Mouse (Mus musculus) erythroblast, adult 5-6 weeks (primary cell): ENCODE data around the gene Cyp39a1. TPM values are rescaled to one million over a fixed set of nuclear protein-coding genes. Genes with fewer than 3 reads are reported as not detected.

ENCODE experiments used
- ATAC-seq: replicated peaks from 2 replicates; pipeline ENCODE4 v1.8.0; 2016; ENCODE audit warnings: moderate number of reproducible peaks, mild to moderate bottlenecking, moderate TSS enrichment, inconsistent platforms; ENCODE audit not compliant: poor library complexity, low FRiP score, severe bottlenecking
- total RNA-seq, 2 experiments: library from RNA; stranded (forward) in 1 of 2; stranded (reverse) in 1 of 2; fragments of 150-400 nt in 1 of 2; fragments of 200-764, 138-1000 nt in 1 of 2; gene quantifications; 2 replicates each; pipeline versions ENCODE4 v1.2.3 to v1.2.4; 2015 to 2017; ENCODE audit warnings: low replicate concordance in 2 of 2

Gene Cyp39a1
- total RNA-seq (2015; ENCODE audit: low replicate concordance) (0.63 TPM in 1 of 2 replicates, not detected in the other), total RNA-seq (2017; ENCODE audit: low replicate concordance) (0.17 and 1.5 TPM in 2 replicates)

- ATAC-seq: no peak; the same call in 1 of the 2 replicates
These were observed at the start of gene Cyp39a1 for GRCm38 (mm10) chr17:43667290-43667843. Gene Cyp39a1 (plus strand): TSS chr17:43667425.

- ATAC-seq: no peak
These were observed 48.1 kb upstream of the Cyp39a1 start for GRCm38 (mm10) chr17:43619156-43619555.

DNA sequence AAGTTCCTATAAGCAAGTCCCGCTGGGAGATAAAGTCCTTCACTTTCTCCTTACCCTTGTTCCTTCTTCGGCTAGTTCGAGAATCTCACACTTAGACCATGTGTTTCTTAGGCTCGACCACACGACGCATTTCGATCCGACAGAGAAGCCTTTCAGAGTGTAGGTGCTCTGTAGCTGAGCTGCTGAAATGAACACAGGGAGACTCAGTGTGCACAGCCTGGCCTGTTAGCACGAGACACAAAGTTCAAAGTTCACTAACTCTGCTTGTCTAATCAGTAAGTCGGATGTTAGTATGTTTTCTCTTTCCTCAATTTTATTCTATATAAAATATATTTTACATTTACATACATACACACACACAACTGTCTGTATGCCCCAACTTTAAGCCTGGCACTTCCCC is 45.1 kb upstream of the Cyp39a1 start:
- ATAC-seq: no peak

DNA sequence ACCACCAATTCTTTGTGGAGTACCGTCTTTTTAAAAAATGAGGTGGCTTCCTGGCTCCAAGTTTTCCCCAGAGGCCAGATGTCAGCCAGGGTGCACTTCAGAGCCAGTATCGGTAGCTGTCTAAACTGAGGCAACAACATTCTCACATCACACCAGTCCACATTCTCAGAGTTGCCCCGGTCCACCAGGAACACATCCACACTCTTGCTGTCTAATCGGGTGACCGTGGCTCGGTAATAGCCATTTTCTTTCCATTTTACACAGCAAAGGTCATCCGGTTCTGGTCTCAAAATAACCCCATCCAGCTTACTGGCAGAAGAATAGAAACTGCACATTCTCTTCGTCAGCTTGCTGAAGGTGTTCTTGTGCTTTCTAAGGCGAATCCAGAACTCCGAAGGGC is 39.0 kb upstream of the Cyp39a1 start:
- no peak for ATAC-seq

GRCm38 (mm10) chr17:43629026-43629495 is 38.2 kb upstream of the Cyp39a1 start:
- no peak for ATAC-seq

DNA sequence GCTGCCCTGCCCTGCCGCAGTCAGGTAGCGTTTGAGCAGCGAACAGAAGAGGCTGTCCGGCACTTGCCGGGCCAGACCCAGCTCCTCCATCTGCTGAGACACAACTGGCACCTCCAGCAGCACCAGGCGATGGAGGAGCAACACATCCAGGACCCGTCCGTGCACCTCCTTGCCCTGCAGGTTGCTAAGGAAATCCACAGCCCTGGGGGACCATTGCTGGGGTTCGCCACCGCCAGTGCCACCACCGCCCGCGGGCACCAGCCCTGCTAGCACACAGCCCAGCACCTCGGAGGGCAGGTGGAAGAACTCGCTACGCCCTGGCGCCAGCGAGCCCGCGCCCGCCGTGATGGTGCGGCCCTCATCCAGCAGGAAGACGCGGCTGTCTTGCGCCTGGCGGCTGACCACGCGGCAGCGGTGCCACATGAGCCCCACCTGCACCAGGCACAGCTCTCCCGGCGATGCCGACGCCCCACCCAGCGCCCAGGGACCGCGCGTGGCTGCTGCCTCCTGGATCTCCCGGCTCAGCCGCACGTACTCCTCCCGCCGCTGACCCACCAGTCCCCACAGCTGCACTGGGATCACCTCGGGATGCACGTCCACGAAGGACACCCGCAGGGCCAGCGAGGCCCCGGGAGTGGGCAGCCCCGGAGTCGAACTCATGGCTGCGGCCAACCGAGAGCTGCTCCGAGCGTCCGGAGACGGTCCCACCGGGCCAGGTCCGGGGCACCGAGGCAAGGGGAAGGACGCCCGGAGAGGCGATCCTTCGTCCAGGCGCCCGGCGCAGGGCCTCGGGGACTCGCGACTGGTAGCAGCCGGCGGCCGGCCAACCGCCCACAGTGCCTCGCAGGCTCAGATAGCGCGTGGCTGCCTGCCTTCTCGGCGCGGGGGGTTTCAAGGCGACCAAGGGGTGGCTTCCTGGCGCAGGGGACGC is 37.5 kb upstream of the Cyp39a1 start, which contains the start of gene Tdrd6:
Gene Tdrd6 (minus strand): TSS at position 804 of the 931 bp plus-strand sequence.
- ATAC-seq: no peak

DNA sequence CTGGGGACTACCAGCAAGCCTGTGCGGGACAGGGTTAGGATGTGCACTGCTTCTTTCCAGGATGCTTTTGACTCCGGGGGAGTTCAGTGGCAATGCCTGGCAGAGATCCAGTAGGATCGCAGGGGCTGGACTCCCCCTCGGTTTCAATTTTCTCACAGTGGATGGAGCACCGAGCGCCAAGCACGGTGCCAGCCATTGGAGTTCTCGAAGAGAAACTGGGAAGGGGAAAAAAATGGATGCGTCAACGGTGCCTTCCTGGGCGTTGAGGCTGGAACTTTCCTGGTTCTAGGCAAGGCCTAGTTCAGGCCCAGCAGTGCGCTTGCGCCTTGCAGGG is 36.8 kb upstream of the Cyp39a1 start:
- ATAC-seq: no peak

- ATAC-seq: no peak
These were observed 30.1 kb upstream of the Cyp39a1 start for GRCm38 (mm10) chr17:43637146-43637545.

DNA sequence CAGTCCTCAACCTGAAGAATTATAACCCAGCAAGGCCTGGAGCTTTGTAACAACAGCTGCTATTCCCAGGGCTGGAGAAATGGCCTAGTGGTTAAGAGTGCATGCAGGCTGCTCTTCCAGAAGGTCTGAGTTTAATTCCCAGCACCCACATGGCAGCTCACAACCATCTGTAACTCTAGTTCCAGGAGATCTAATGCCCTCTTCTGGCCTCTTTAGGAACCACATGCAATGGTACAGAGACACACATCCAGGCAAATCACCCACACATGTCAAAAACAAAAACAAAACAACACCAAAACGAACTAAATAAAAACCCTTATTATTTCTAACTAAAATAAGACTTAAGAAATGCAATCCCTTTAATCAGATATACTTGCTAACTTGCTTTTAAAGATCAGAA is 26.4 kb upstream of the Cyp39a1 start:
- ATAC-seq: no peak

DNA sequence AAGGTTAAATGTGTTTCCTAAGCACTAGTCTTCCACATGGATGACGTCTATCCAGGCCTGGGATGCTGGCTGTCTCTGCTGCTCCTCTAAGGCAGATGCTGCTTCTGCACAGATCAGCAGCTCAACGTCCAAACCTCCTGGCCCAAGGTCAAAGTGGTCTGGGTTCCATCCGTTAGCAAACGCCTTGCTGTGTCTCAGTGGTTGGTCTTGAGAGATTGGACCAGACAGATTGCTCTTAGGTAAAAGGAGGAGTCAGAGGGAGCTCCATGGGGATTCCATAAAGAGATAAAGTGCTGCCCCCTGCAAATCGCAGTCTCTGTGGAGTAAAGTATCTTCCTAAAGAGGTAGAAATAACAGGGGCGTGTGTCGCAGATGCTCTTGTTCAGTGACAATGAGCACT is 24.0 kb upstream of the Cyp39a1 start:
- ATAC-seq: no peak

- ATAC-seq: no peak
These were observed 22.9 kb upstream of the Cyp39a1 start for GRCm38 (mm10) chr17:43644375-43644774.

GRCm38 (mm10) chr17:43645136-43645535 is 22.1 kb upstream of the Cyp39a1 start:
- no peak for ATAC-seq

DNA sequence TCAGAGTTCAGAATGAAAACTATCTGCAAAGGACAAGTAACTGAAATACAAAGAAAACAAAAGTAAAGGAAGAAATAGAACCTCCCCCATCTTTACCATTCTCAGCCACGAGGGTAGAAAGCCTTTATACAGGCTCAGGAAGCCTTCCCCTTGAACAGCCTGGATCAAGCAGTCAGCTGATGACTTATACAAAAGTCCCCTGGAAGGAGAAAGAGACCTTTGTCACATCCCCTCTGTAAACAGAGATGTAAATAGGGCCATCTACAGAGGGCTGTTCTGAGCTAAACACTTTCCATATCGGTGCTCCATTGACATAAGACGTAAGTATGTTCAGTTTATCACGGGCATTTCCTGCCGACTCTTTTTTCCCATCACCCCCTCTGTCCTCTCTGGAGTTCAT is 20.3 kb upstream of the Cyp39a1 start:
- no peak for ATAC-seq

DNA sequence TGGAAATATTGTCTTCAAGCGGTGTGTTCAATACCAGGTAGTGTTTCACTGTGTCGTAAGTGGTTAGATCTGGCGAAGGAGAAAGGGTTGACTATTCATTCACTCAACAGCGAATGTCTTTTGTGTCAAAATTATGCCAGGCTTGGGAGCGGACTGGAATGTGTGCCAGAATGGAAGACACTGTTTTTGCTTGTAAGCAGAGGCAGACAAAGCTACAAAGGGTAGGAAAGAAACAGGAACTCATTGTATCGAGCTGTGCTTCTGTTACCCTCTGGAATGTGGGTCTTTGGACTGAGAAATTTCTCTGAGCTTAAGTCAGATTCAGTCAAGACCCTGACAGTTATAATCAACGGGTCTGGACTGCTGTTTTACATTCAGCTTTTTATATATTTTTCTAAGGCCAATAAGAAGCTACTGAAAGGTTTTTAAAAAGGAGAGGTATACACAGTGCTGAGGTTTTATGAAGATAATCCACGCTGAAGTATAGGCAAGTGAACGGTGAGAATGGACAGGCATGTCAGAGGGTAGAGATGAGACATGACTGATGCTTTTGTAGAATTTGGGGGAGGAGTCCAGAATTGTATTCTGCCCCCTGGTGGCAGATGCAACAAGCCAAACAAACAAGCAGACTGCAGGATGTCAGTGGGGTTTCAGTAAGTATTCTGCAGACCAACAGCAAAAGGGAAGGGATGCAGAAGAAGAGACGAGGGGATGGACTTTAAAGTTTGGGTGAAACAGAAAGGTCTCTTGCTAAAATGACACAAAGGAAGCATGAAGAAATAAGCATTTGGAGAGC is 17.4 kb upstream of the Cyp39a1 start:
- ATAC-seq: no peak

DNA sequence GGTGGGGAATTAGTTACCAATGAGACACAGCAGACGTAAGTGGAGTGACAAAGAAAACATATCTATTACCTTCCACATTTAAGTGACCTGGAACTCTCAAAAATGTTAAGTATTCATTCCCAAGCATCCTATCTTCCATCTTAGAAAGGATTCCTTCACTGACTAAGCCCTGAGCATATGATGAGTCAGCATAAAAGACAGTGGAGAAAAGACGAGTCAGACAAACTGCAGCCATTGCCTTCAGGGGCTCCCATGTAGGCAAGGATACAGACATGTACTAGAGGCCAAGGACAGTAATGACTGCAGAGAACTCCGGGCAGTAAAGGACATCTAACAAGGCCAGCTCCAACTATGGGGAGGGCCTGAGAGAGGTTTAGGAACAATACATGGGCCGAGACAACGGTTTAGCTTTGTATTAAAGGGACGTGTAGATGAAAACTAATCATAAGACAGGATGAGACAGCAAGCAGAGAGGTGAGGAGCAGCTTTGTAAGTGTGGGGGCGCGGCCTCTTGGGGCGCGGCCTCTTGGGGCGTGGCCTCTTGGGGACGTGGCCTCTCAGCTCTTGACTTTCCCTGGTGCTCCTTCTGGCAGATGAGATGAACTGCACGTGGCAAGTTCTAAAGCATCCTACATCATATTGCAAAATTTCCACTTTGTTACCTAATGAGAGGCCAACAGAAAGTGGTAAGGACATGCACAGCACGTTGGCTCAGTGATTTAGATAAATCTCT is 15.7 kb upstream of the Cyp39a1 start:
- ATAC-seq: no peak

DNA sequence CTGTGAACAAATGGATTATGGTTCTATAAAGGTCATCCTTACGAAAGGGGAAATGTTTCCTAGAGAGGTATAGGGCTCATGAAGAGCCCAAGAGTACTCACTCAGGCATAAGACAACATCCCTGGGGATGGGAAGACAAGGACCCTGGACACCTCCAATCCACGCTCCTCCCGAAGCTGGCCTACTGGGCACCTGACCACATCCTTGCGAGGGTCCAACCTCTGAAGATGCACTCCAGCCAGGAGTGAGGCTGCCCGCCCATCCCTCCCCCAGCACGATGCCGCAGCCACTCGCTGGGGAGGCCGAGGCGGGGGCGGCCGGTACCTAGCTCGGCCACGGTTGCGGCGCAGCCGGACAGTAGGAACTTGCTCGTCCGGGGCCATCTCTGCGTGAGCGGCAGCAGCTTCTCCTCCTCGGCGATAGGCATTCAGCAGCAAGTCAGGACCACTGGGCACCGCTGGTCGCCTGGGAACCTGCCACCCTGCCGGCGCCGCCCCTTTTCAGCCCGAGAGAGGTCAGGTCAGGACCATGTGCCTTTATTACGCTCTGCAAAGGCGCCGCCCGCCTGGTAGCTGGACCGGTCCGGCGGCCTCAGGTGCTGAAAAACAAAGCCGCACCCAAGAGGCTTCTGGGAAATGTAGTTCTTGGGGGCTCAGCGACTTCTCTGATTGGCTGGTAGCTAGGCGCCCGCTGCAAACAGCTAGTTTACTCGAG is 492 bp upstream of the Cyp39a1 start, which contains the start of gene Slc25a27:
Gene Slc25a27 (minus strand): TSS at position 639 of the 714 bp plus-strand sequence.
- ATAC-seq: no peak

DNA sequence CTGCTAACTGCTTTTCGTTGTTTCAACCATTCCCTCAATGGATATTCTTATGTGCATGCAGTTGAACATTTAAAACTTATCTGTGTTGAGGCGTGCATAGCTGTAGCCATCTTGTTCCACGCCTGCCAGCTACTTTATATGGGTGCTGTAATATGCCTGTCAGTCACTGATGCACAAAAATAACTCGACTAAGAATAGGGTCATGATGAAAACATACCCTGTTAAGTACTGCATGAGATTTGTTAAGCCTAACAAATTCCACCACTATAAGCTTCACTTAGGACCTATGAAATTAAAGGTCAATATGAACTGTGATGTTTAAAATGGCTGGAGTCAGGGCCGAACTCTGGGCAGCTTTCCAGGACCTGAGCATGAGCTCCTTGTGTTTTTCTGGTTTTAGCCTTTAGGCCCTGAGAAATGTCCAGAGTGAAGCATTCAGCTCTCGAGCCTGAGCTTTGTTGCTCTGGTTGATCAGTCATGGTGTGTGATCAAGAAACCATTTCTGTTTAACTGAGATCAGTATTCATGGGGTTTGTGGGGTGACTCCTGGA is 2.0 kb downstream of the Cyp39a1 start:
- no peak for ATAC-seq

- no peak for ATAC-seq
These were observed 4.7 kb downstream of the Cyp39a1 start for GRCm38 (mm10) chr17:43671907-43672306.

DNA sequence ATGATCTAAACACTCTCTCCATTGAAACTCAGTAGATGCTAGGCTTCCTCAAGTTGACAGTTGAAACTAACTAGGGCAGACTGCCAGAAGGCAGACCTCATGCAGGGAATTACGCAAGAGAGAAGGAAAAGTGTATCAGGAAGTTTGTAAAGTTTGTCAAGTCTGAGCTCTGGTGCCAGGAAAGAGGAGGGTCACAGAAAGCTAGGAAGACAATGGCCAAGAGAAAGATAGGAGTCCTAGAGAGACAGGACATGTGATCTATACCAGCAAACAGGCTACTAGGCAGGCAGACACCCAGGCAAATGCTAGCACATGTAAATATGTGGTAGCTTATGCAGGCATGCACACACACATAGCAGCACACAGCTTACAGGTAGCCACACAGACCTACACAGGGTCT is 8.0 kb downstream of the Cyp39a1 start:
- ATAC-seq: no peak
